Mouse (Mus musculus): ENCODE results near the gene Nme7.

Gene Nme7

GRCm38 (mm10) chr1:164440708-164441407 lies 136.9 kb downstream of the Nme7 start:
- no peak for DNase-seq

- DNase-seq: no peak
Observed at GRCm38 (mm10) chr1:164441408-164441974, 137.6 kb downstream of the Nme7 start.

- DNase-seq: no peak
Observed at GRCm38 (mm10) chr1:164445620-164446162, 141.8 kb downstream of the Nme7 start.

GRCm38 (mm10) chr1:164446535-164446934 lies 142.6 kb downstream of the Nme7 start:
- DNase-seq: no peak

- DNase-seq: no peak
Observed at GRCm38 (mm10) chr1:164447521-164447920, 143.6 kb downstream of the Nme7 start.

- no peak for DNase-seq
Observed at GRCm38 (mm10) chr1:164449626-164450025, 145.7 kb downstream of the Nme7 start.

GRCm38 (mm10) chr1:164450231-164450630 lies 146.3 kb downstream of the Nme7 start:
- no peak for DNase-seq

- no peak for DNase-seq
Observed at GRCm38 (mm10) chr1:164450644-164451043, 146.7 kb downstream of the Nme7 start.

GRCm38 (mm10) chr1:164451346-164451745 lies 147.4 kb downstream of the Nme7 start:
- no peak for DNase-seq

- DNase-seq: no peak
Observed at GRCm38 (mm10) chr1:164452580-164452979, 148.7 kb downstream of the Nme7 start.

GRCm38 (mm10) chr1:164453146-164453545 lies 149.2 kb downstream of the Nme7 start:
- DNase-seq: no peak

- DNase-seq: no peak
Observed at GRCm38 (mm10) chr1:164453739-164454138, 149.8 kb downstream of the Nme7 start.

GRCm38 (mm10) chr1:164454747-164455400 lies 151.0 kb downstream of the Nme7 start:
- DNase-seq: peak; percentile 64

GRCm38 (mm10) chr1:164455614-164456013 lies 151.7 kb downstream of the Nme7 start:
- peak; percentile 58 for DNase-seq

GRCm38 (mm10) chr1:164456065-164456464 lies 152.1 kb downstream of the Nme7 start:
- DNase-seq: peak; percentile 59

GRCm38 (mm10) chr1:164456731-164457130 lies 152.8 kb downstream of the Nme7 start:
- peak; percentile 47 for DNase-seq

- no peak for DNase-seq
Observed at GRCm38 (mm10) chr1:164457531-164458244, 153.8 kb downstream of the Nme7 start.

- peak; percentile 93 for DNase-seq
Observed at GRCm38 (mm10) chr1:164458245-164458613, 154.3 kb downstream of the Nme7 start, which contains the start of gene Atp1b1. Atp1b1 (minus strand) TSS chr1:164458355.

GRCm38 (mm10) chr1:164458621-164459051 lies 154.7 kb downstream of the Nme7 start:
- no peak for DNase-seq

- no peak for DNase-seq
Observed at GRCm38 (mm10) chr1:164459127-164459905, 155.4 kb downstream of the Nme7 start.

GRCm38 (mm10) chr1:164460921-164461697 lies 157.2 kb downstream of the Nme7 start:
- no peak for DNase-seq

Data from cerebellum, adult 8-10 months (tissue).